Mouse (Mus musculus): ENCODE data around the gene Vmn1r239-ps. TPM values are rescaled to one million over a fixed set of nuclear protein-coding genes. Genes with fewer than 3 reads are reported as not detected.
"Not testable (repeated sequence)": the region's sequence is repeated elsewhere in the genome, so short reads cannot be mapped to it uniquely, and the experiment has no call there.

The Vmn1r239-ps gene
- not detected for total RNA-seq (2021)
- long read RNA-seq, experiment 1 = 0 reads
- long read RNA-seq, experiment 2 = 0 reads

DNA sequence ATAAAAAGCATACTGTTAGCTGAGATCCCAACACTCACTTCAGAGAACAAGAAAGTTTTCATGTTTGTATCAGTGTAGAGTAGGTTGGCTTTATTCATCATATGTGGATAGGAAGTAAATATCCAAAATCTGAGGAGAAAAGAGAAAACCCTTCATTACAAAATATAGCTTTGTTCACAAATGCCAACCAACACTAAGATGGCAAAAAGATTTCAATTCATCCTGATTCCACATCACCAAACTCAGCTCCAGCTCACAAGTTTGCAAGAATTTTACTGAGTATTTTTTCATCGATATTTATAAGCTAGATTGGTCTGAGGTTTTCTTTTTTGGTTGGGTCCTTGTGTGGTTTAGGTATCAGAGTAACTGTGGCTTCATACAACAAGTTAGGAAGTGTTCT is at the start of gene Vmn1r239-ps:
Gene Vmn1r239-ps (minus strand): TSS at position 101 of the 400 bp plus-strand sequence.
- DNase-seq (ENCODE audit: low spot score in 2 of 2) = not testable (repeated sequence)

DNA sequence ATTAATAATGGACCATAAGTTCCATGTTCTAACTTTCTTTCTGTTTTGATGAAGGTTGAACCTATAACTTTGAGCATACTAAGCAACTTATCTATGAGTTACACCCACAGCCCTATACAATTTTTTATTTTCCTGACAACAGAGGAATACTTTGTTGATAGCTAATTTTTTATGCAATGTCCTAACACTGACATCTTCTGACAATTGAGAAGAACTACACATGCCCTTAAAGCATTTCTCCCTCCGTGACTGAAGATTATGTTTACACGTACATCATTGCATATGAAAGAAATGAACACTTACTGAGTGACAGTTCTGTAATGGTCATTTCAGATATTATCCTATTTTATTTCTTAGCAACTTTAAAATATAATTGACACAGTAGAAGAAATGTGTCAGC is 36.0 kb upstream of the Vmn1r239-ps start:
- DNase-seq (ENCODE audit: low spot score in 2 of 2) = no peak

DNA sequence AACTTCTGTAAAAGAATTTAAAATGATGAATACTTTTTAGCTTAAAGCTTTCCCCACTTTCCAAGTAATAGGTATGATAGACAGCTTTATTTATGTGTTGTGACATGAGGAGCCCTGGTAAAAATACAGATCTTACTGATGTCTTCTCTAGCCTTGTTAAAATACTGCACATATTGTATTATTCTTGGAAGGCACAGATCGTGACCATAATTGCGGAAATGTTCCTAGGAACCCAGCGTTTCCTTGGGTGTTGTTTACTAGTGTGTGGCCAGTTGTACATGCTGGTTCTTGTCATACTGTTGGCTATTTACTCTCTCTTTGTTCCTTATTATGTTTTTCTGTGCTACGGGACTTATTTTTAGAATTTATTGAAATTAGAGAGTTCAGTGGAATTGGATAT is 10.1 kb downstream of the Vmn1r239-ps start:
- DNase-seq (ENCODE audit: low spot score in 2 of 2) = no peak

DNA sequence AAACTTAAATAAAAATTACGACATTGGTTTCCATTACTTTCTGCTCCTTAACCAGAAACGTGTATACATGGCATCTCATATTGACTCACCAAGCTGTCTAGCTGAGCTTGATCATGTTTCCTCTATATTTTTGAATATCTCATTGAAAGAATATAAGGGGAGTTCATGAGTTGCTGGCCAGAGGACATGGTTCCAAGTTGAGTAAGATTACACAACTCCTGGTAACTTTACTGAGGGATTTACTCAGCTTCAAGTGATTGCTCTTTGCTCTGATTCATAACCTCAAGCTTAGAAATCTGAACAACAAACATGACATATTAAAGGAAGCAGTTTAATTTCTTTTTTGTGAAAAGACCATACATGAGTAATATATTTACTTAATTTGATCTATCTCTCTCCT is 18.1 kb downstream of the Vmn1r239-ps start:
- no peak for DNase-seq (ENCODE audit: low spot score in 2 of 2)

DNA sequence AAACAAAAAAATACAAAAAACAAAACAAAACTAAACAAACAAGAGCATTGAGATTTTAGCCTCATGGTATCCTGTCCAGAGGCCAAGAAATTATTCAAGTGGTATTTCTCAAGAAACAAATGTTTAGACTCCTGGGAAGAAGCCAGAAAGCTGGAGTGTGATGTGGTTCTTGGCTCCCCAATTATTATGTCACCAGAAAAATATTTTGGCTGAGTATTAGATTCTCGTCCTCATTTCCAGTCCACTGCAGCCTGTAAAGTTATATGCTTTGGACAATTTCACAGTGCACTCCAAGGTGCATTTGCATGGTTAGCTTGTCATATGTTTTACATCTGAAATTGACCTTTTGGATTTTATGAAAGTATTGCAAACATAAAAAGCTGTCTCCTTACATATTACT is 23.8 kb downstream of the Vmn1r239-ps start:
- no peak for DNase-seq (ENCODE audit: low spot score in 2 of 2)

DNA sequence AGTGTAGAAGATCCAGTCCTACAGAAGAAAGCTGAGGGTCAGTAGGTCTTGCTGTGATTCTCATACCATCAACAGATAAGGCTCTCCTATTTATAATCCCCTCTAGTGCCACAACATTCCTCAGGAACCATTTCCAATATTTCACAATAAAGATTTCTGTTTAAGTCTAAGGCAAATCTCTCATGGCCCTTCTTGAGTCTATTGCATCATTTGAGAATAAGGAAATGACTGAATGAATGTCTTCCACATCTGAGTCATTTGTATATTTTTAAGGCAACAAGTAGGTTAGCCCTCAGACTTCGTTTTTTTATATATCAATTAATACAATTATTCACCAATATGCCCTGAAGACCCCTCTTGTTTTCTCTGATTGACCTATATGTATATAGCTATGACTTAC is 24.4 kb downstream of the Vmn1r239-ps start, which contains the start of gene Il13ra2:
Gene Il13ra2 (minus strand): TSS at position 64 of the 400 bp plus-strand sequence.
- DNase-seq (ENCODE audit: low spot score in 2 of 2) = no peak

Other genes starting within 250 kb of the Vmn1r239-ps start
- 1 to 10 TPM in 1 of 2 experiments, under 1 TPM in 1; 0.56 to 1.0 TPM for gene Il13ra2, start 24.5 kb downstream of the Vmn1r239-ps start, total RNA-seq (2021)
- 10 to 100 TPM; 23.4 to 23.9 TPM for gene Lrch2, start 100.4 kb upstream of the Vmn1r239-ps start, total RNA-seq (2021)